Mouse (Mus musculus) C2C12 (cell line): ENCODE data around the gene Grm4. TPM values are rescaled to one million over a fixed set of nuclear protein-coding genes. Genes with fewer than 3 reads are reported as not detected.
A peak's percentile ranks its signal among the peaks of the same experiment; 100 is the strongest.

Experiments
- H3K27me3 ChIP-seq: one replicate; pipeline ENCODE4 v1.6.1; 2011; ENCODE audit not compliant: control insufficient read depth, insufficient read depth, insufficient read length
- H3K36me3 ChIP-seq: one replicate; pipeline ENCODE4 v1.6.1; 2011; ENCODE audit not compliant: control insufficient read depth, insufficient read depth
- H3K4me3 ChIP-seq: one replicate; pipeline ENCODE4 v1.5.1; 2011; ENCODE audit warnings: mild to moderate bottlenecking, control low read depth; ENCODE audit not compliant: poor library complexity, insufficient read depth, severe bottlenecking
- H3K79me2 ChIP-seq: one replicate; pipeline ENCODE4 v1.6.1; 2011; ENCODE audit not compliant: control insufficient read depth, insufficient read depth
- H3K79me3 ChIP-seq: one replicate; pipeline ENCODE4 v1.6.1; 2011; ENCODE audit warnings: low read depth, control low read depth
- H3ac ChIP-seq: one replicate; pipeline ENCODE3; 2011; ENCODE audit warnings: low read depth; ENCODE audit not compliant: control insufficient read depth, insufficient read length
- CEBPB ChIP-seq: IDR thresholded peaks from one replicate; pipeline ENCODE4 v1.6.1; 2011; ENCODE audit warnings: low read depth, mild to moderate bottlenecking, control low read depth, moderate library complexity
- CTCF ChIP-seq: IDR thresholded peaks from one replicate; pipeline ENCODE4 v1.5.1; 2011; ENCODE audit not compliant: control insufficient read depth, insufficient read depth, insufficient read length
- FOSL1 ChIP-seq: IDR thresholded peaks from one replicate; pipeline ENCODE4 v1.8.0; 2011; ENCODE audit warnings: mild to moderate bottlenecking, low read length; ENCODE audit not compliant: poor library complexity, insufficient read depth, severe bottlenecking
- MAX ChIP-seq: IDR thresholded peaks from one replicate; pipeline ENCODE4 v1.6.1; 2011; ENCODE audit warnings: mild to moderate bottlenecking, control low read depth
- MYOD1 ChIP-seq: IDR thresholded peaks from one replicate; pipeline ENCODE4 v1.6.1; 2011; ENCODE audit warnings: low read depth; ENCODE audit not compliant: control insufficient read depth, insufficient read length
- MYOG ChIP-seq: IDR thresholded peaks from one replicate; pipeline ENCODE4 v1.6.1; 2011; ENCODE audit not compliant: control insufficient read depth, insufficient read length; ENCODE audit errors: extremely low read depth
- USF1 ChIP-seq: IDR thresholded peaks from one replicate; pipeline ENCODE4 v1.6.1; 2011; ENCODE audit warnings: low read depth, mild to moderate bottlenecking, control low read depth, moderate library complexity
- polyA plus RNA-seq: library from polyadenylated mRNA; unstranded; fragments of >200 nt; fragmentation: generic; extraction: Trizol; gene quantifications from one replicate; pipeline ENCODE4 v1.2.1, GENCODE M21; 2012; ENCODE audit warnings: missing spikeins

Gene Grm4
- polyA plus RNA-seq, 1 experiment = not detected

DNA sequence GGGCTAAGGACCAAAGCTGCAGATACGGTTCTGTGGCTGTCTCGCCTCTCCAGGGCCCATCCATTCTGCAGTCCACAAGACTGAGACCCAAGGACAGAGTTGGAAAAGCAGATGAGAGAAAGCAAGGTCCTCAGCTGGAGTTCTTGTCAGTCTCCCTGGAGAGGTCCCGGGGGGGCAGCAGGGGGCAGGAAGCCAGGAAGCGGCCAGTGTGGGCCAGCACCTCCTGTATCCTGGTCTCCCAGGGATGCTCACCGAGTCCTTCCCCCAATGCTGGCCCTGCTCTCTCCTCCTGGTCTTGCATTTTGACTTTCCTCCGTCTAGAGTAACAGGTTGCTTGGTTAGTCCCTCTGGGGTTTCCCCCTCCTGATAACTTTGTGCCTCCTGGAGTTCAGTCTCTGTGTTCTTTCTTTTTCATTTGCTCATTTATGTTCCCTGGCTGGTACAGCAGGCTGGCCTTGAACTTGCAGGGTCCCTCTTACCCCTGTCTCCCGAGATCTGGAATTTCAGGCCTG is 25.4 kb upstream of the Grm4 start:
- no peaks in the 10 kb centered on the region for H3K36me3 ChIP-seq
- no peaks in the 10 kb centered on the region for H3K27me3 ChIP-seq
- TF ChIP-seq MAX (no peak), MYOD1 (no peak), FOSL1 (no peak), CTCF (no peak), CEBPB (no peak), MYOG (no peak), USF1 (no peak)
- no peak overlapping the region for H3K4me3 ChIP-seq
- peaks cover 7% of the 10 kb centered on the region for H3K79me2 ChIP-seq
- H3ac ChIP-seq = peak overlapping the region; percentile 19
- no peaks in the 10 kb centered on the region for H3K79me3 ChIP-seq

DNA sequence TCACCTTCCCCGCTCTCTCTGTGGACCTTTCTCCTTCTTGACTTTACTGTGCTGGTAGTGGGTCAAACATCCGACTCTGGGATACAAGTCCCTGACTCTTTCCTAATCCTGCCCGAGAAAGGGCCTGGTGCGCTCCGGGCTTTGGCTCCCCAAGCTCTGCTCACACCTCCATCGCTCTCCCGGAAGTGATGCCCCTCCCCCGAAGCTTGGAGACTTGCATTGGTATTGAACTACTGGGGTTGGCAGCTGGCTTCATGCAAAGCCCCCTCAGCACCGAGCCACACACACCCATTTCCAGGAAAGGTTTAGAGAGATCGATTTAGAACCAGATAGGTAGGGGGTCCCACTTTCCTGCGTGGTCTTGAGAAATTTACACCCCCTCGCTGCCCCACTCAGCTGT is 24.8 kb upstream of the Grm4 start:
- no peaks in the 10 kb centered on the region for H3K36me3 ChIP-seq
- TF ChIP-seq MAX (no peak), CEBPB (no peak), FOSL1 (no peak), USF1 (no peak), MYOG (no peak), CTCF (no peak), MYOD1 (no peak)
- H3K27me3 ChIP-seq = no peaks in the 10 kb centered on the region
- H3ac ChIP-seq = no peak overlapping the region
- H3K79me3 ChIP-seq = no peaks in the 10 kb centered on the region
- no peak overlapping the region for H3K4me3 ChIP-seq
- peaks cover 7% of the 10 kb centered on the region for H3K79me2 ChIP-seq

DNA sequence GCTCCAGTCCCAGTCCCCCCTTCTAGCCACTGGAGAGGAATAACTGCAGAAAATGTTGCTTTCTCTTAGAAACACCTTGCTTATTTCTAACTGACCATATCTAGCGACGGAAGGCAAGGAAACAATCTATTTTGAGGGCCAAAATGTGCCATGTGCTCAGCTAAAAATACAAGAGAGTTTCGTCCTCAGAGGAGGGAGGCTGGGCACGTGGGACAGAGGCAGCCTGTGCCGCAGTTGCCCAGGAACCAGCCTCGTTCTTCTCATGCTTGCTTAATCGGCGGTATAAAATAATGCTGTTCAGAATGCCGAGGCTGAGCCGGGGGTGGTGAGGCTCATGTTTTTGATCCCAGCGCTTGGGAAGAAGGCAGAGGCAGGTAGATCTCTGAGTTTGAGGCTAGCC is 23.3 kb upstream of the Grm4 start:
- Histone ChIP-seq H3K27me3 (no peaks in the 10 kb centered on the region), H3K4me3 (no peak overlapping the region), H3K79me3 (no peaks in the 10 kb centered on the region), H3K36me3 (no peaks in the 10 kb centered on the region), H3ac (no peak overlapping the region), H3K79me2 (peaks cover 7% of the 10 kb centered on the region)
- TF ChIP-seq MAX (no peak), CTCF (no peak), CEBPB (no peak), MYOD1 (no peak), FOSL1 (no peak), MYOG (no peak), USF1 (no peak)

DNA sequence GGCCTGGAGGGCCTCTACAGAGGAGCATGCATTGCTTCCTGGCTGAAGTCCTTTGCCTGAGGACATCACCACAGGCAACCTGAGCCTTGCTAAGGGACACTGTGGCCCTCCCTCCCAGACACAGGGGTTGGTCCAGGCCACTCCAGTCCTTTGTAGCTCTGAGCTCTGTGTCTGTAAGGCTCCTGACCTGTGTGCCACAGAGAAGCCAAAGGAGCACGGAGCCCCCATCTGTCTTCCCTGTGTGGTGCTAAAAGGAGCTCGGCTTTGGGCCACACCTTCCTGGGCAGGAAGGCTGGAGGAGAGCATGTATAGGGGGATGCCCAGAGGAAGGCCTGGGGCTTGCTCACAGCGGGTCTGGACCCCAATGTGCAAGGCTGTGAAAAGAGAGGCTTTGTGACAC is 20.8 kb upstream of the Grm4 start:
- no peaks in the 10 kb centered on the region for H3K79me3 ChIP-seq
- H3ac ChIP-seq = no peak overlapping the region
- no peaks in the 10 kb centered on the region for H3K36me3 ChIP-seq
- H3K4me3 ChIP-seq = no peak overlapping the region
- H3K79me2 ChIP-seq = peaks cover 7% of the 10 kb centered on the region
- no peaks in the 10 kb centered on the region for H3K27me3 ChIP-seq
- no peak for TF ChIP-seq MAX
- no peak for TF ChIP-seq MYOD1
- no peak for TF ChIP-seq FOSL1
- no peak for TF ChIP-seq CTCF
- TF ChIP-seq USF1 = no peak
- TF ChIP-seq MYOG = no peak
- TF ChIP-seq CEBPB = no peak

DNA sequence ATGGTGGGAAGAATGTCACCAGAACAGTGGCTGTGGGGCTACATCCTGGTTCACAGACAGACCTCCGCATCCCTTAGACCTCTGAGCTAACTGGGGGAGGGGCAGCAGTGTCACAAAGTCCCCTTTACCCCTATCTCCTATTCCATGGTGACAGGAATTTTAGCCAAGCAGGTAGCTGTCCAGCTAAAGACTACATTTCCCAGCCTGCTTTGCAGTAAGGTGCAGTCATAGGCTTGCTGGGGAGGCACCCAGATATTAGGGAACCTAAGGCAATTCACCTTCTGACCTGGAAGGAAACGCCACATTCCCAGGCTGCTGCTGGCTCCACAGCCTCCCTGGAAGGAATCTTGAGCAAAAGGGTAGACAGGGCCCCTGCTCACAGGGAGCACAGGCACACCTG is 20.1 kb upstream of the Grm4 start:
- no peak for TF ChIP-seq FOSL1
- TF ChIP-seq MAX = no peak
- no peak for TF ChIP-seq CTCF
- no peak for TF ChIP-seq USF1
- TF ChIP-seq MYOD1 = no peak
- no peak for TF ChIP-seq CEBPB
- no peak overlapping the region for H3ac ChIP-seq
- H3K79me2 ChIP-seq = peaks cover 6% of the 10 kb centered on the region
- no peaks in the 10 kb centered on the region for H3K27me3 ChIP-seq
- H3K36me3 ChIP-seq = no peaks in the 10 kb centered on the region
- H3K79me3 ChIP-seq = no peaks in the 10 kb centered on the region
- no peak overlapping the region for H3K4me3 ChIP-seq

DNA sequence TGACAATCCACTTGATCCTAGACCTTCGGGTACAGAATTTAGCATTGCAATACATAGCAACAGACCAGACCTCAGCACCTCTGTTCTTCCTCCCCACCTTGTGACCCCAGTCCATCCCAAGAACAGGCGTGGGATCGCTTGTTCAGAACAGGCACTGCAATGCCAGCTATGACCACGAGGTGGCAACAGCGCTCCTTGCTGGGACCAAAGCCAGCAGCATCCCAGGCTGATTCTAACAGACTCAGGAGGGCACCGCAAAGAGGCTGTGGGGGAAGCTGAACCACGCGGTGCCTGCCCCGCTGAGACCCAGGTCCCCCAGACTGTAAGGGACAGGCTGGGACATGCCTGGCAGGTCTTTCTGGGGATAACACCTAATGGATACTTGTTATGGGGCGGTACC is 13.5 kb upstream of the Grm4 start:
- Histone ChIP-seq H3K79me3 (no peaks in the 10 kb centered on the region), H3K4me3 (no peak overlapping the region), H3K36me3 (no peaks in the 10 kb centered on the region), H3K79me2 (no peaks in the 10 kb centered on the region), H3ac (no peak overlapping the region), H3K27me3 (no peaks in the 10 kb centered on the region)
- TF ChIP-seq MAX = no peak
- no peak for TF ChIP-seq CEBPB
- peak; percentile 98 for TF ChIP-seq CTCF
